Mouse (Mus musculus) forebrain, embryonic 13.5 days (tissue): ENCODE measurements around the gene Sptbn1. TPM values are rescaled to one million over a fixed set of nuclear protein-coding genes. Genes with fewer than 3 reads are reported as not detected.

ENCODE experiments used
- ATAC-seq: fragments of 200-750 bp; cut with Nextera tagmentation; 2 replicates; pipeline ENCODE4 v1.8.0; 2017
- H3K27ac ChIP-seq: fragments of 300-500 bp; sonication (generic); 2 replicates; pipeline ENCODE4 v1.5.1; 2015; ENCODE audit warnings: inconsistent platforms, mild to moderate bottlenecking, moderate library complexity
- H3K27me3 ChIP-seq: fragments of 300-500 bp; sonication (generic); 2 replicates; pipeline ENCODE4 v1.6.1; 2015; ENCODE audit warnings: mild to moderate bottlenecking, inconsistent platforms
- H3K36me3 ChIP-seq: fragments of 300-500 bp; sonication (generic); 2 replicates; pipeline ENCODE4 v1.6.1; 2015; ENCODE audit warnings: mild to moderate bottlenecking, inconsistent platforms; ENCODE audit not compliant: poor library complexity, severe bottlenecking
- H3K4me1 ChIP-seq: fragments of 300-500 bp; sonication (generic); 2 replicates; pipeline ENCODE4 v1.6.1; 2015; ENCODE audit warnings: inconsistent platforms
- H3K4me2 ChIP-seq: fragments of 300-500 bp; sonication (generic); 2 replicates; pipeline ENCODE4 v1.6.1; 2015; ENCODE audit warnings: inconsistent platforms, mild to moderate bottlenecking, moderate library complexity
- H3K4me3 ChIP-seq: fragments of 300-500 bp; sonication (generic); 2 replicates; pipeline ENCODE4 v1.5.1; 2015; ENCODE audit warnings: mild to moderate bottlenecking, inconsistent platforms
- H3K9ac ChIP-seq: fragments of 300-500 bp; sonication (generic); 2 replicates; pipeline ENCODE4 v1.6.1; 2015; ENCODE audit warnings: mild to moderate bottlenecking, inconsistent platforms
- H3K9me3 ChIP-seq: fragments of 300-500 bp; sonication (generic); replicated peaks from 2 replicates; pipeline ENCODE4 v1.6.1; 2016; ENCODE audit warnings: inconsistent platforms
- WGBS: fragments of 180-500 bp; shearing (Covaris S2); methylation state at CpG from one replicate; pipeline ENCODE4 v1.1.7; 2015; 5-methylcytosine and 5-hydroxymethylcytosine counted together
- polyA plus RNA-seq: library from polyadenylated mRNA; unstranded; fragments of >200 nt; fragmentation: Nextera tagmentation; extraction: Ambion mirVana; gene quantifications from 2 replicates; pipeline ENCODE4 v1.2.1, GENCODE M21; 2015

Sptbn1 gene
- polyA plus RNA-seq = 85.6 and 94.0 TPM in 2 replicates

- H3K27ac ChIP-seq = peak within 1 kb of the TSS; percentile 95
Measured at GRCm38 (mm10) chr11:30267892-30268647, at the start of gene Sptbn1. Gene Sptbn1, minus strand, starts transcription at chr11:30268175.

GRCm38 (mm10) chr11:30294279-30294678 lies 26.3 kb upstream of the Sptbn1 start:
- no peak for ATAC-seq
- Histone ChIP-seq H3K9ac (no peak overlapping the region), H3K4me3 (no peak overlapping the region), H3K4me1 (no peaks in the 10 kb centered on the region), H3K36me3 (no peaks in the 10 kb centered on the region), H3K9me3 (no peaks in the 10 kb centered on the region), H3K27ac (no peak overlapping the region), H3K27me3 (no peaks in the 10 kb centered on the region), H3K4me2 (no peak overlapping the region)

More at GRCm38 (mm10) chr11:30267892-30268647, at the start of gene Sptbn1:
- H3K27me3 ChIP-seq = peaks cover 14% of the 10 kb centered on the region
- H3K4me2 ChIP-seq = peak within 1 kb of the TSS; percentile 66
- peak within 1 kb of the TSS; percentile 94 for H3K4me3 ChIP-seq
- 0% methylated on average over 55 of the region's 81 CpGs for WGBS
- H3K4me1 ChIP-seq = peaks cover 25% of the 10 kb centered on the region
- peak; percentile 95 for ATAC-seq
- H3K9me3 ChIP-seq = no peaks in the 10 kb centered on the region
- H3K9ac ChIP-seq = peak within 1 kb of the TSS; percentile 95
- H3K36me3 ChIP-seq = no peaks in the 10 kb centered on the region

- 97% methylated on average over 3 of the region's 3 CpGs for WGBS
- H3K4me2 ChIP-seq = no peak overlapping the region
- no peak for ATAC-seq
- H3K9me3 ChIP-seq = no peaks in the 10 kb centered on the region
- H3K36me3 ChIP-seq = no peaks in the 10 kb centered on the region
- no peaks in the 10 kb centered on the region for H3K27me3 ChIP-seq
- H3K4me3 ChIP-seq = no peak overlapping the region
- H3K4me1 ChIP-seq = no peaks in the 10 kb centered on the region
- H3K9ac ChIP-seq = no peak overlapping the region
- no peak overlapping the region for H3K27ac ChIP-seq
Measured at GRCm38 (mm10) chr11:30292221-30293160, 24.5 kb upstream of the Sptbn1 start.

DNA sequence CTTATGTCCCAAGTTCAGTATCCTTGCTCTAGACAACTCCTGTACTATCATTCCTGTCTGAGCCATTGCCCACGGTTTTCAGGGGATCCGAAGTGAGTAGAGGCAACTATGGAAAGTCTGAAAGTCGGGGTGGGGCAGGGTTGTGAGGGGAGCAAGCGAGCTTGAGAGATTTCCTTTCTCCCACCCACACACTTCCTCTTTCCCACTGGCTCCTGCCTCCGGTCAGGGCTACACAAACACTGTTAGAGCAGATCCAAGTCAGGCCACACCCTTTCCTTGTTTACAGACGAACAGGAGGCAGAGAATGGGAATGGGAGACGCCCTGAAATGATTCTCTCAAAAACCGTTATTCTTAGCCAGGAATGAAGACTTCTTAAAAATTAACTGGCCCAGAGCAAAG lies 23.2 kb upstream of the Sptbn1 start:
- Histone ChIP-seq H3K4me1 (no peaks in the 10 kb centered on the region), H3K27ac (no peak overlapping the region), H3K4me2 (no peak overlapping the region), H3K4me3 (no peak overlapping the region), H3K36me3 (no peaks in the 10 kb centered on the region), H3K9ac (no peak overlapping the region), H3K27me3 (no peaks in the 10 kb centered on the region), H3K9me3 (no peaks in the 10 kb centered on the region)
- 66% methylated on average over 8 of the region's 8 CpGs for WGBS
- no peak for ATAC-seq

- no peaks in the 10 kb centered on the region for H3K27me3 ChIP-seq
- H3K4me3 ChIP-seq = no peak overlapping the region
- H3K4me1 ChIP-seq = no peaks in the 10 kb centered on the region
- no peak overlapping the region for H3K9ac ChIP-seq
- no peaks in the 10 kb centered on the region for H3K36me3 ChIP-seq
- WGBS = 42% methylated on average over 7 of the region's 7 CpGs
- no peak for ATAC-seq
- H3K27ac ChIP-seq = no peak overlapping the region
- H3K9me3 ChIP-seq = no peaks in the 10 kb centered on the region
- no peak overlapping the region for H3K4me2 ChIP-seq
Measured at GRCm38 (mm10) chr11:30289470-30290431, 21.8 kb upstream of the Sptbn1 start.

DNA sequence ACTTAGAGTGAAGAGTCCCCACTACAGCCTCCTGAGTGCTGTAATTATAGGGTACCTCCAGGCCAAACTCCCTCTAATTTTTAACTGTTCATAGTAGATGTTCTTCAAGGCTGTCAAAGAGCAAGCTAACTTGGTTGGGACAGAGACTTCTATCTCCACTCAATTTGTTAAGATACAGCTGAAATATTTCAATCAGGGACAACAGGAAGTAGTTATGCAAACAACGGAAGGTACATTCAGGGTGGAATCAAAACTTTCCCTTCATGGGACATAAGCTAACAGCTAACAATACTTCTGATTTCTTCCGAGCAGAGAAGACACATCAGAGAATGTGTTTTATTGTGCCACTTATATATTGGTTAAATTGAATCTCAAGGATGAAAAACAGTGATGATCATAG lies 20.1 kb upstream of the Sptbn1 start:
- 85% methylated on average over 2 of the region's 2 CpGs for WGBS
- no peak for ATAC-seq
- Histone ChIP-seq H3K27me3 (no peaks in the 10 kb centered on the region), H3K4me2 (no peak overlapping the region), H3K9me3 (no peaks in the 10 kb centered on the region), H3K4me1 (no peaks in the 10 kb centered on the region), H3K9ac (no peak overlapping the region), H3K36me3 (no peaks in the 10 kb centered on the region), H3K27ac (no peak overlapping the region), H3K4me3 (no peak overlapping the region)

DNA sequence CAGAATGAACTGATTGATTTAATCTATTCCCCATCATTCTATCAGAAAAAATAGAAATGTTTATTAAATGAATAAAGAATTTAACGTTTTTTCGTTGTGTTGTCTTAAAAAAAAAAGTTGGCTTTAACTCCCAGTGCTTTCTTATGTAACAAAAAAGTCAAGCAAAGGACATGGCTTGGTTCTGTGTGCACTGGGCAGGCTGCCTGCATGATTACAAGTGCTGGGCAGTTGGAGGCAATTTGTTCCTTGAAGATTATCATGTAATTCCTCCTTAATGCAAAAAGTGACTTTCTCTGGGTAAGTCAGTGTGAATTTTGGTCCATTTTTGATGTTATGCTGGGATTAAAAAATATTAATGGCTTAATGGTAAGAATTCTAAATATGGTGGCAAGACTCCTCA lies 15.7 kb upstream of the Sptbn1 start:
- H3K27me3 ChIP-seq = no peaks in the 10 kb centered on the region
- no peaks in the 10 kb centered on the region for H3K4me1 ChIP-seq
- no peaks in the 10 kb centered on the region for H3K36me3 ChIP-seq
- no peak overlapping the region for H3K4me3 ChIP-seq
- no peak overlapping the region for H3K4me2 ChIP-seq
- H3K9me3 ChIP-seq = no peaks in the 10 kb centered on the region
- WGBS = 62% methylated on average over 2 of the region's 2 CpGs
- H3K27ac ChIP-seq = no peak overlapping the region
- ATAC-seq = no peak
- H3K9ac ChIP-seq = no peak overlapping the region

GRCm38 (mm10) chr11:30281096-30281495 lies 13.1 kb upstream of the Sptbn1 start:
- ATAC-seq = no peak
- H3K4me1 ChIP-seq = no peaks in the 10 kb centered on the region
- H3K4me2 ChIP-seq = no peak overlapping the region
- WGBS = 86% methylated on average over 5 of the region's 5 CpGs
- H3K4me3 ChIP-seq = no peak overlapping the region
- H3K27me3 ChIP-seq = no peaks in the 10 kb centered on the region
- H3K9ac ChIP-seq = no peak overlapping the region
- H3K36me3 ChIP-seq = no peaks in the 10 kb centered on the region
- no peaks in the 10 kb centered on the region for H3K9me3 ChIP-seq
- H3K27ac ChIP-seq = no peak overlapping the region

- no peaks in the 10 kb centered on the region for H3K9me3 ChIP-seq
- H3K4me1 ChIP-seq = no peaks in the 10 kb centered on the region
- H3K4me3 ChIP-seq = no peak overlapping the region
- no peak overlapping the region for H3K4me2 ChIP-seq
- H3K36me3 ChIP-seq = no peaks in the 10 kb centered on the region
- WGBS = 84% methylated on average over 5 of the region's 5 CpGs
- H3K27me3 ChIP-seq = no peaks in the 10 kb centered on the region
- H3K27ac ChIP-seq = no peak overlapping the region
- H3K9ac ChIP-seq = no peak overlapping the region
- no peak for ATAC-seq
Measured at GRCm38 (mm10) chr11:30279278-30279677, 11.3 kb upstream of the Sptbn1 start.

DNA sequence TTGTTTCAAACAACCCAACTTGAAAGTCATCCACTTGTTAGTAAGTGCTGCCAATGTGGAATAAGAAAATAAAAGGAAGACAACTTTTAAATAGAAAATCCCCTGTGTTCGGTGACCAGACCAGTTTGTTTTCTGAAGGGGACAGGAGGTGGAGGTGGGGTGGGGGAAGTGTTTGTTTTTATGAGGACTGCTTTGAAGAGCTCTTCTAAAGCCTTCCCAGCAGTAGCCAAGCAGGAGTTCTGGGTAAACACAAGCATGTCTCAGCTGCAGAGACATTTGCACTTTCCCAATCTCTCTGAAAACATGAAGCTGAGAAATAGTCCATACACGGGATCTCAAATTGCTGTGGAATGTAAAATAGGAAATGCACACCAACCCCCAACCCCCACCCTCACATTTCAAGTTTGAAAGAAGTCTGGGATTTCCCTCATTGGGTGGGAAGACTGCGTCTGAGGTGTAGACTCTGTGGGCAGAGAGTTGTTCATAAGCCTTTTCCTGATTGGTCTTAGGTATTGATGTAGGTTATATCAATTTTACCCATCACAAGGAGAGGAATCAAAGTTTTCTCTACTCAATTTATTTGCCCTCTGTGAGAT lies 7.6 kb upstream of the Sptbn1 start:
- H3K27ac ChIP-seq = no peak overlapping the region
- no peak for ATAC-seq
- WGBS = 75% methylated on average over 3 of the region's 3 CpGs
- no peaks in the 10 kb centered on the region for H3K36me3 ChIP-seq
- no peak overlapping the region for H3K4me2 ChIP-seq
- H3K9ac ChIP-seq = no peak overlapping the region
- no peaks in the 10 kb centered on the region for H3K9me3 ChIP-seq
- no peak overlapping the region for H3K4me3 ChIP-seq
- 0 out of 2 replicates have a peak, but pooled peaks cover 4% of the 10 kb centered on the region for H3K27me3 ChIP-seq
- H3K4me1 ChIP-seq = no peaks in the 10 kb centered on the region

DNA sequence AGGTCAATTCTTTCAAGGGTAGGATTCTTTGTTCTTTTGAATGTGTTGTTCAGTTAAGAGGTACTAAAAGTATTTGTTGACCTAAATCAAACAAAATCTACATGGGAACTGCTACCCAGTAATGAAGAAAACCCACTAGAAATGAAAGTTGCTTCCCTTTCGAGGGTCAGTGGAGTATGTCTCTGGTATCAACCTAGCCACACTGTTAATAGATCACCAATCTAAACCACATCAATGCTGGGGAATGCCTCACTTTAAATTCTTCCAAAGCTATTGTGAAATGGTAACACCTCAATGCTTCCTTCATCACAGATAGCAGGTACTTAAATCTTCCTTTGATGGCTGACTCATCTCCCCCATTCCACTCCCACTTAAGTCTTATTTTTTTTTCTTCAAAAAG lies 1.5 kb upstream of the Sptbn1 start:
- 78% methylated on average over 1 of the region's 1 CpGs for WGBS
- no peak for ATAC-seq
- peaks cover 21% of the 10 kb centered on the region for H3K4me1 ChIP-seq
- no peak overlapping the region for H3K4me3 ChIP-seq
- no peak overlapping the region for H3K27ac ChIP-seq
- H3K27me3 ChIP-seq = peaks cover 14% of the 10 kb centered on the region
- H3K4me2 ChIP-seq = no peak overlapping the region
- H3K9me3 ChIP-seq = no peaks in the 10 kb centered on the region
- H3K9ac ChIP-seq = no peak overlapping the region
- H3K36me3 ChIP-seq = no peaks in the 10 kb centered on the region
